Mouse (Mus musculus) embryonic facial prominence, embryonic 11.5 days (tissue): ENCODE data around the gene Pmepa1. TPM values are rescaled to one million over a fixed set of nuclear protein-coding genes. Genes with fewer than 3 reads are reported as not detected.

ENCODE experiments used
- ATAC-seq: fragments of 200-750 bp; cut with Nextera tagmentation; replicated peaks from 2 replicates; pipeline ENCODE4 v1.8.0; 2017; ENCODE audit warnings: low read depth; ENCODE audit not compliant: insufficient number of reproducible peaks, low FRiP score, low TSS enrichment
- DNase-seq: peaks from one replicate; pipeline ENCODE4 v3.0.0-alpha.2; 2015; ENCODE audit warnings: low spot score
- H3K27ac ChIP-seq: fragments of 300-500 bp; sonication (generic); replicated peaks from 2 replicates; pipeline ENCODE4 v1.5.1; 2014; ENCODE audit warnings: mild to moderate bottlenecking, low read depth, low read length, control low read depth
- H3K27me3 ChIP-seq: fragments of 300-500 bp; sonication (generic); 2 replicates; pipeline ENCODE4 v1.6.1; 2014; ENCODE audit warnings: mild to moderate bottlenecking, low read length, moderate library complexity, mixed read lengths; ENCODE audit not compliant: control insufficient read depth, insufficient read depth
- H3K36me3 ChIP-seq: fragments of 300-500 bp; sonication (generic); replicated peaks from 2 replicates; pipeline ENCODE4 v1.6.1; 2014; ENCODE audit warnings: low read depth, mild to moderate bottlenecking, low read length, moderate library complexity, mixed read lengths; ENCODE audit not compliant: control insufficient read depth, insufficient read depth
- H3K4me1 ChIP-seq: fragments of 300-500 bp; sonication (generic); 2 replicates; pipeline ENCODE4 v1.6.1; 2014; ENCODE audit warnings: low read length, mixed read lengths; ENCODE audit not compliant: control insufficient read depth, insufficient read depth
- H3K4me2 ChIP-seq: fragments of 300-500 bp; sonication (generic); 2 replicates; pipeline ENCODE4 v1.6.1; 2014; ENCODE audit warnings: low read depth, mild to moderate bottlenecking, control low read depth, low read length, moderate library complexity
- H3K4me3 ChIP-seq: fragments of 300-500 bp; sonication (generic); 2 replicates; pipeline ENCODE4 v1.5.1; 2014; ENCODE audit warnings: low read depth, low read length, control low read depth
- H3K9ac ChIP-seq: fragments of 300-500 bp; sonication (generic); replicated peaks from 2 replicates; pipeline ENCODE4 v1.6.1; 2014; ENCODE audit warnings: mild to moderate bottlenecking, control low read depth, low read length
- H3K9me3 ChIP-seq: fragments of 300-500 bp; sonication (generic); replicated peaks from 2 replicates; pipeline ENCODE4 v1.6.1; 2016; ENCODE audit warnings: mild to moderate bottlenecking, low read length, inconsistent platforms, mixed read lengths; ENCODE audit not compliant: control insufficient read depth
- WGBS: fragments of 180-500 bp; shearing (Covaris S2); extraction: QIAGEN DNeasy Blood & Tissue Kit; methylation state at CpG from one replicate; pipeline ENCODE4 v1.1.7; 2014; 5-methylcytosine and 5-hydroxymethylcytosine counted together
- polyA plus RNA-seq: library from polyadenylated mRNA; unstranded; fragments of >200 nt; fragmentation: Nextera tagmentation; extraction: Ambion mirVana; gene quantifications from 2 replicates; pipeline ENCODE4 v1.2.1, GENCODE M21; 2014

Pmepa1 gene
- polyA plus RNA-seq, 1 experiment from 2014 or later: 3.3 TPM

- DNase-seq (no peak), ATAC-seq (no peak)
- H3K9me3 ChIP-seq: no peaks in the 10 kb centered on the region
- no peaks in the 10 kb centered on the region for H3K4me1 ChIP-seq
- no peaks in the 10 kb centered on the region for H3K36me3 ChIP-seq
- no peaks in the 10 kb centered on the region for H3K27me3 ChIP-seq
- no peak overlapping the region for H3K4me2 ChIP-seq
- 86% methylated on average over 19 of the region's 19 CpGs for WGBS
- H3K4me3 ChIP-seq: no peak overlapping the region
- H3K27ac ChIP-seq: no peak overlapping the region
- H3K9ac ChIP-seq: no peak overlapping the region
These were observed 73.2 kb downstream of the Pmepa1 start for GRCm38 (mm10) chr2:173202924-173203689.

- Histone ChIP-seq H3K36me3 (no peaks in the 10 kb centered on the region), H3K27me3 (no peaks in the 10 kb centered on the region), H3K4me3 (no peak overlapping the region), H3K4me1 (no peaks in the 10 kb centered on the region), H3K9me3 (no peaks in the 10 kb centered on the region), H3K4me2 (no peak overlapping the region), H3K9ac (no peak overlapping the region), H3K27ac (no peak overlapping the region)
- ATAC-seq (no peak), DNase-seq (no peak)
- WGBS: 77% methylated on average over 4 of the region's 4 CpGs
These were observed 81.5 kb downstream of the Pmepa1 start for GRCm38 (mm10) chr2:173194796-173195195.

GRCm38 (mm10) chr2:173187182-173187855 lies 89.0 kb downstream of the Pmepa1 start:
- no peak overlapping the region for H3K4me3 ChIP-seq
- WGBS: 32% methylated on average over 8 of the region's 8 CpGs
- ATAC-seq: no peak

GRCm38 (mm10) chr2:173186047-173186943 lies 90.0 kb downstream of the Pmepa1 start:
- Histone ChIP-seq H3K4me1 (no peaks in the 10 kb centered on the region), H3K9me3 (no peaks in the 10 kb centered on the region), H3K27ac (no peak overlapping the region), H3K4me2 (no peak overlapping the region), H3K36me3 (no peaks in the 10 kb centered on the region), H3K9ac (no peak overlapping the region), H3K4me3 (no peak overlapping the region), H3K27me3 (no peaks in the 10 kb centered on the region)
- WGBS: 32% methylated on average over 26 of the region's 26 CpGs
- ATAC-seq (peak; percentile 48), DNase-seq (peak; percentile 88)

More at GRCm38 (mm10) chr2:173187182-173187855, 89.0 kb downstream of the Pmepa1 start:
- H3K36me3 ChIP-seq: no peaks in the 10 kb centered on the region
- H3K4me2 ChIP-seq: no peak overlapping the region
- no peaks in the 10 kb centered on the region for H3K4me1 ChIP-seq
- no peaks in the 10 kb centered on the region for H3K27me3 ChIP-seq
- H3K27ac ChIP-seq: no peak overlapping the region
- no peaks in the 10 kb centered on the region for H3K9me3 ChIP-seq
- no peak for DNase-seq
- H3K9ac ChIP-seq: no peak overlapping the region

- H3K36me3 ChIP-seq: no peaks in the 10 kb centered on the region
- WGBS: 69% methylated on average over 6 of the region's 6 CpGs
- no peak overlapping the region for H3K4me3 ChIP-seq
- H3K4me1 ChIP-seq: no peaks in the 10 kb centered on the region
- H3K4me2 ChIP-seq: no peak overlapping the region
- no peaks in the 10 kb centered on the region for H3K27me3 ChIP-seq
- no peak for ATAC-seq
- no peaks in the 10 kb centered on the region for H3K9me3 ChIP-seq
- H3K9ac ChIP-seq: no peak overlapping the region
- no peak for DNase-seq
- no peak overlapping the region for H3K27ac ChIP-seq
These were observed 91.1 kb downstream of the Pmepa1 start for GRCm38 (mm10) chr2:173185282-173185681.

GRCm38 (mm10) chr2:173184475-173185080 lies 91.8 kb downstream of the Pmepa1 start:
- no peak for ATAC-seq

GRCm38 (mm10) chr2:173183836-173184460 lies 92.4 kb downstream of the Pmepa1 start:
- 11% methylated on average over 8 of the region's 8 CpGs for WGBS
- ATAC-seq (peak; percentile 36; the same call in 1 of the 2 replicates), DNase-seq (peak; percentile 78)
- Histone ChIP-seq H3K9me3 (no peaks in the 10 kb centered on the region), H3K27ac (no peak overlapping the region), H3K4me3 (no peak overlapping the region), H3K36me3 (no peaks in the 10 kb centered on the region), H3K27me3 (no peaks in the 10 kb centered on the region), H3K4me2 (no peak overlapping the region), H3K9ac (no peak overlapping the region), H3K4me1 (no peaks in the 10 kb centered on the region)

More at GRCm38 (mm10) chr2:173184475-173185080, 91.8 kb downstream of the Pmepa1 start:
- Histone ChIP-seq H3K4me2 (no peak overlapping the region), H3K36me3 (no peaks in the 10 kb centered on the region), H3K27ac (no peak overlapping the region), H3K9me3 (no peaks in the 10 kb centered on the region), H3K4me3 (no peak overlapping the region), H3K9ac (no peak overlapping the region), H3K4me1 (no peaks in the 10 kb centered on the region), H3K27me3 (no peaks in the 10 kb centered on the region)
- no peak for DNase-seq
- 66% methylated on average over 11 of the region's 11 CpGs for WGBS
